Mouse (Mus musculus) neural tube, embryonic 11.5 days (tissue): ENCODE results near the gene Sgpp1. TPM values are rescaled to one million over a fixed set of nuclear protein-coding genes. Genes with fewer than 3 reads are reported as not detected.
A peak's percentile ranks its signal among the peaks of the same experiment; 100 is the strongest.

Source experiments
- ATAC-seq: fragments of 200-750 bp; cut with Nextera tagmentation; 2 replicates; pipeline ENCODE4 v1.8.0; 2017; ENCODE audit warnings: moderate number of reproducible peaks, mild to moderate bottlenecking, moderate TSS enrichment, moderate library complexity; ENCODE audit not compliant: insufficient read depth, low FRiP score, low TSS enrichment
- DNase-seq: peaks from one replicate; pipeline ENCODE4 v3.0.0-alpha.2; 2015; ENCODE audit warnings: low spot score
- H3K27ac ChIP-seq: fragments of 300-500 bp; sonication (generic); 2 replicates; pipeline ENCODE4 v1.5.1; 2014; ENCODE audit warnings: low read depth, mild to moderate bottlenecking, low read length
- H3K27me3 ChIP-seq: fragments of 300-500 bp; sonication (generic); 2 replicates; pipeline ENCODE4 v1.6.1; 2014; ENCODE audit warnings: mild to moderate bottlenecking, low read length, mixed read lengths; ENCODE audit not compliant: control insufficient read depth, insufficient read depth
- H3K36me3 ChIP-seq: fragments of 300-500 bp; sonication (generic); 2 replicates; pipeline ENCODE4 v1.6.1; 2014; ENCODE audit warnings: mild to moderate bottlenecking, low read length, moderate library complexity, mixed read lengths; ENCODE audit not compliant: control insufficient read depth, insufficient read depth
- H3K4me1 ChIP-seq: fragments of 300-500 bp; sonication (generic); 2 replicates; pipeline ENCODE4 v1.6.1; 2014; ENCODE audit warnings: low read length, mixed read lengths; ENCODE audit not compliant: control insufficient read depth, insufficient read depth
- H3K4me2 ChIP-seq: fragments of 300-500 bp; sonication (generic); 2 replicates; pipeline ENCODE4 v1.6.1; 2014; ENCODE audit warnings: low read depth, mild to moderate bottlenecking, moderate library complexity
- H3K4me3 ChIP-seq: fragments of 300-500 bp; sonication (generic); 2 replicates; pipeline ENCODE4 v1.5.1; 2014; ENCODE audit warnings: low read depth, low read length
- H3K9ac ChIP-seq: fragments of 300-500 bp; sonication (generic); 2 replicates; pipeline ENCODE4 v1.6.1; 2014; ENCODE audit warnings: mild to moderate bottlenecking, low read length
- H3K9me3 ChIP-seq: fragments of 300-500 bp; sonication (generic); 2 replicates; pipeline ENCODE4 v1.6.1; 2016; ENCODE audit warnings: low read length; ENCODE audit not compliant: control insufficient read depth
- WGBS: fragments of 180-500 bp; shearing (Covaris S2); extraction: QIAGEN DNeasy Blood & Tissue Kit; methylation state at CpG from one replicate; pipeline ENCODE4 v1.1.7; 2014; 5-methylcytosine and 5-hydroxymethylcytosine counted together
- polyA plus RNA-seq: library from polyadenylated mRNA; unstranded; fragments of >200 nt; fragmentation: Nextera tagmentation; extraction: Ambion mirVana; gene quantifications from 2 replicates; pipeline ENCODE4 v1.2.1, GENCODE M21; 2014

Gene Sgpp1
- polyA plus RNA-seq, 1 experiment from 2014 or later, result 7.7 TPM

GRCm38 (mm10) chr12:75739611-75740010 lies 4.1 kb upstream of the Sgpp1 start:
- Histone ChIP-seq H3K9me3 (no peaks in the 10 kb centered on the region), H3K4me1 (peaks cover 3% of the 10 kb centered on the region), H3K9ac (no peak overlapping the region), H3K27ac (no peak overlapping the region), H3K4me2 (no peak overlapping the region), H3K27me3 (peaks cover 3% of the 10 kb centered on the region; the same call in 1 of the 2 replicates), H3K36me3 (no peaks in the 10 kb centered on the region), H3K4me3 (no peak overlapping the region)
- DNase-seq (no peak), ATAC-seq (no peak)
- WGBS, result 60% methylated on average over 2 of the region's 2 CpGs

GRCm38 (mm10) chr12:75736296-75736695 lies 767 bp upstream of the Sgpp1 start:
- no peak overlapping the region for H3K27ac ChIP-seq
- DNase-seq (no peak), ATAC-seq (no peak)
- peak overlapping the region; percentile 92; the same call in 1 of the 2 replicates for H3K4me2 ChIP-seq
- no peak overlapping the region for H3K9ac ChIP-seq
- peaks cover 3% of the 10 kb centered on the region; the same call in 1 of the 2 replicates for H3K27me3 ChIP-seq
- H3K4me3 ChIP-seq, result no peak overlapping the region; the same call in 1 of the 2 replicates
- H3K36me3 ChIP-seq, result no peaks in the 10 kb centered on the region
- peaks cover 5% of the 10 kb centered on the region for H3K4me1 ChIP-seq
- no peaks in the 10 kb centered on the region for H3K9me3 ChIP-seq
- WGBS, result 77% methylated on average over 4 of the region's 4 CpGs

- no peak; the same call in none of the 2 replicates for ATAC-seq
- Histone ChIP-seq H3K4me1 (peaks cover 5% of the 10 kb centered on the region), H3K4me2 (peak overlapping the region; percentile 92), H3K27me3 (peaks cover 3% of the 10 kb centered on the region; the same call in 1 of the 2 replicates), H3K9me3 (no peaks in the 10 kb centered on the region), H3K4me3 (peak overlapping the region; percentile 75), H3K27ac (no peak overlapping the region), H3K36me3 (no peaks in the 10 kb centered on the region), H3K9ac (peak overlapping the region; percentile 74)
- DNase-seq, result peak; percentile 53
- WGBS, result 1% methylated on average over 17 of the region's 17 CpGs
Observed at GRCm38 (mm10) chr12:75734891-75735245, 661 bp downstream of the Sgpp1 start.

GRCm38 (mm10) chr12:75734167-75734566 lies 1.4 kb downstream of the Sgpp1 start:
- no peaks in the 10 kb centered on the region for H3K36me3 ChIP-seq
- WGBS, result 27% methylated on average over 10 of the region's 10 CpGs
- H3K9me3 ChIP-seq, result no peaks in the 10 kb centered on the region
- ATAC-seq (no peak), DNase-seq (no peak)
- H3K9ac ChIP-seq, result no peak overlapping the region
- H3K4me1 ChIP-seq, result peaks cover 5% of the 10 kb centered on the region
- H3K27me3 ChIP-seq, result peaks cover 3% of the 10 kb centered on the region; the same call in 1 of the 2 replicates
- H3K4me2 ChIP-seq, result peak overlapping the region; percentile 92
- no peak overlapping the region for H3K27ac ChIP-seq
- H3K4me3 ChIP-seq, result peak overlapping the region; percentile 75

- no peak overlapping the region for H3K27ac ChIP-seq
- H3K4me3 ChIP-seq, result no peak overlapping the region
- no peaks in the 10 kb centered on the region for H3K36me3 ChIP-seq
- 52% methylated on average over 7 of the region's 7 CpGs for WGBS
- peaks cover 3% of the 10 kb centered on the region; the same call in 1 of the 2 replicates for H3K27me3 ChIP-seq
- no peak for DNase-seq
- H3K4me1 ChIP-seq, result peaks cover 5% of the 10 kb centered on the region
- H3K9ac ChIP-seq, result no peak overlapping the region
- no peak overlapping the region for H3K4me2 ChIP-seq
- H3K9me3 ChIP-seq, result no peaks in the 10 kb centered on the region
- no peak for ATAC-seq
Observed at GRCm38 (mm10) chr12:75733331-75734070, 2.0 kb downstream of the Sgpp1 start.

GRCm38 (mm10) chr12:75731927-75732443 lies 3.5 kb downstream of the Sgpp1 start:
- H3K27ac ChIP-seq, result no peak overlapping the region
- H3K36me3 ChIP-seq, result no peaks in the 10 kb centered on the region
- ATAC-seq (no peak), DNase-seq (no peak)
- peaks cover 3% of the 10 kb centered on the region; the same call in 1 of the 2 replicates for H3K27me3 ChIP-seq
- peaks cover 5% of the 10 kb centered on the region for H3K4me1 ChIP-seq
- 52% methylated on average over 6 of the region's 6 CpGs for WGBS
- H3K4me2 ChIP-seq, result no peak overlapping the region
- no peak overlapping the region for H3K9ac ChIP-seq
- no peak overlapping the region for H3K4me3 ChIP-seq
- H3K9me3 ChIP-seq, result no peaks in the 10 kb centered on the region

- ATAC-seq (no peak), DNase-seq (no peak)
- 90% methylated on average over 3 of the region's 3 CpGs for WGBS
- Histone ChIP-seq H3K4me1 (peaks cover 5% of the 10 kb centered on the region), H3K9ac (no peak overlapping the region), H3K4me3 (no peak overlapping the region), H3K9me3 (no peaks in the 10 kb centered on the region), H3K36me3 (no peaks in the 10 kb centered on the region), H3K27me3 (no peaks in the 10 kb centered on the region), H3K27ac (no peak overlapping the region), H3K4me2 (no peak overlapping the region)
Observed at GRCm38 (mm10) chr12:75731508-75731907, 4.0 kb downstream of the Sgpp1 start.

GRCm38 (mm10) chr12:75730458-75730857 lies 5.1 kb downstream of the Sgpp1 start:
- Histone ChIP-seq H3K27ac (no peak overlapping the region), H3K4me1 (peaks cover 5% of the 10 kb centered on the region), H3K36me3 (no peaks in the 10 kb centered on the region), H3K9me3 (no peaks in the 10 kb centered on the region), H3K4me2 (no peak overlapping the region), H3K9ac (no peak overlapping the region), H3K4me3 (no peak overlapping the region), H3K27me3 (no peaks in the 10 kb centered on the region)
- ATAC-seq, result no peak
- DNase-seq, result no peak
- WGBS, result 82% methylated on average over 4 of the region's 4 CpGs

GRCm38 (mm10) chr12:75729876-75730275 lies 5.7 kb downstream of the Sgpp1 start:
- WGBS, result 57% methylated on average over 1 of the region's 1 CpGs
- H3K4me3 ChIP-seq, result no peak overlapping the region

More at GRCm38 (mm10) chr12:75729876-75730275, 5.7 kb downstream of the Sgpp1 start:
- Histone ChIP-seq H3K36me3 (no peaks in the 10 kb centered on the region), H3K4me2 (no peak overlapping the region), H3K9me3 (no peaks in the 10 kb centered on the region), H3K4me1 (peaks cover 5% of the 10 kb centered on the region), H3K9ac (no peak overlapping the region), H3K27ac (no peak overlapping the region), H3K27me3 (no peaks in the 10 kb centered on the region)
- no peak for DNase-seq
- ATAC-seq, result no peak
